Mouse (Mus musculus) stomach, postnatal 0 days (tissue): Measurements from ENCODE around the gene Trappc3. TPM values are rescaled to one million over a fixed set of nuclear protein-coding genes. Genes with fewer than 3 reads are reported as not detected.

ENCODE experiments used
- ATAC-seq: fragments of 200-750 bp; cut with Nextera tagmentation; 2 replicates; pipeline ENCODE4 v1.8.0; 2017; ENCODE audit not compliant: low FRiP score, low TSS enrichment
- DNase-seq: peaks from one replicate; pipeline ENCODE4 v3.0.0-alpha.2; 2016; ENCODE audit warnings: low spot score
- H3K27ac ChIP-seq: fragments of 300-500 bp; sonication (generic); replicated peaks from 2 replicates; pipeline ENCODE4 v1.5.1; 2014; ENCODE audit warnings: mild to moderate bottlenecking, control low read depth
- H3K27me3 ChIP-seq: fragments of 300-500 bp; sonication (generic); 2 replicates; pipeline ENCODE4 v1.6.1; 2014; ENCODE audit warnings: low read length; ENCODE audit not compliant: control insufficient read depth, insufficient read depth
- H3K36me3 ChIP-seq: fragments of 300-500 bp; sonication (generic); 2 replicates; pipeline ENCODE4 v1.6.1; 2014; ENCODE audit warnings: low read length, mixed read lengths; ENCODE audit not compliant: control insufficient read depth, insufficient read depth
- H3K4me1 ChIP-seq: fragments of 300-500 bp; sonication (generic); replicated peaks from 2 replicates; pipeline ENCODE4 v1.6.1; 2014; ENCODE audit warnings: antibody characterized with exemption; ENCODE audit not compliant: control insufficient read depth, insufficient read depth
- H3K4me2 ChIP-seq: fragments of 300-500 bp; sonication (generic); replicated peaks from 2 replicates; pipeline ENCODE4 v1.6.1; 2014; ENCODE audit warnings: low read depth, mild to moderate bottlenecking, control low read depth, moderate library complexity
- H3K4me3 ChIP-seq: fragments of 300-500 bp; sonication (generic); 2 replicates; pipeline ENCODE4 v1.5.1; 2014; ENCODE audit warnings: low read depth, low read length, control low read depth
- H3K9ac ChIP-seq: fragments of 300-500 bp; sonication (generic); 2 replicates; pipeline ENCODE4 v1.6.1; 2014; ENCODE audit warnings: mild to moderate bottlenecking, low read length, control low read depth, mixed read lengths
- H3K9me3 ChIP-seq: fragments of 300-500 bp; sonication (generic); 2 replicates; pipeline ENCODE4 v1.6.1; 2016; ENCODE audit warnings: low read length; ENCODE audit not compliant: control insufficient read depth
- CTCF ChIP-seq: IDR thresholded peaks from 2 replicates; pipeline ENCODE4 v1.5.1; 2016; ENCODE audit warnings: antibody characterized with exemption, low read depth, mild to moderate bottlenecking, moderate library complexity
- EP300 ChIP-seq: optimal IDR thresholded peaks from 2 replicates; pipeline ENCODE3; 2016; ENCODE audit warnings: antibody characterized with exemption
- WGBS: fragments of 180-500 bp; shearing (Covaris S2); extraction: QIAGEN DNeasy Blood & Tissue Kit; methylation state at CpG from one replicate; pipeline ENCODE4 v1.1.7; 2014; 5-methylcytosine and 5-hydroxymethylcytosine counted together
- polyA plus RNA-seq: library from polyadenylated mRNA; unstranded; fragments of >200 nt; fragmentation: Nextera tagmentation; extraction: Ambion mirVana; gene quantifications from 2 replicates; pipeline ENCODE4 v1.2.1, GENCODE M21; 2015

Gene Trappc3
- polyA plus RNA-seq, 1 experiment from 2014 or later = 80.7 TPM

- H3K4me3 ChIP-seq = no peak overlapping the region
- no peak for DNase-seq
- H3K27ac ChIP-seq = no peak overlapping the region
- H3K9me3 ChIP-seq = no peaks in the 10 kb centered on the region
- WGBS = 81% methylated on average over 10 of the region's 10 CpGs
- H3K36me3 ChIP-seq = peaks cover 42% of the 10 kb centered on the region
- ATAC-seq = no peak
- H3K9ac ChIP-seq = no peak overlapping the region
- H3K27me3 ChIP-seq = no peaks in the 10 kb centered on the region
- H3K4me2 ChIP-seq = no peak overlapping the region
- H3K4me1 ChIP-seq = no peaks in the 10 kb centered on the region; the same call in 1 of the 2 replicates
- TF ChIP-seq EP300 = no peak
- no peak for TF ChIP-seq CTCF
These were observed 26.9 kb upstream of the Trappc3 start for GRCm38 (mm10) chr4:126235191-126235590.

GRCm38 (mm10) chr4:126236467-126237280 lies 25.5 kb upstream of the Trappc3 start:
- WGBS = 48% methylated on average over 58 of the region's 63 CpGs
- TF ChIP-seq EP300 = no peak
- ATAC-seq (peak; percentile 80), DNase-seq (peak; percentile 91)
- H3K9me3 ChIP-seq = no peaks in the 10 kb centered on the region
- peaks cover 45% of the 10 kb centered on the region for H3K36me3 ChIP-seq
- peak overlapping the region; percentile 8; the same call in 1 of the 2 replicates for H3K9ac ChIP-seq
- peak overlapping the region; percentile 45 for H3K4me2 ChIP-seq
- H3K27ac ChIP-seq = no peak overlapping the region; the same call in 1 of the 2 replicates
- peak overlapping the region; percentile 12; the same call in 1 of the 2 replicates for H3K4me3 ChIP-seq
- no peaks in the 10 kb centered on the region; the same call in 1 of the 2 replicates for H3K4me1 ChIP-seq
- H3K27me3 ChIP-seq = no peaks in the 10 kb centered on the region

- Histone ChIP-seq H3K4me3 (no peak overlapping the region), H3K9me3 (no peaks in the 10 kb centered on the region), H3K27ac (peak overlapping the region; percentile 30; the same call in 1 of the 2 replicates), H3K4me1 (no peaks in the 10 kb centered on the region; the same call in 1 of the 2 replicates), H3K27me3 (no peaks in the 10 kb centered on the region), H3K4me2 (no peak overlapping the region), H3K36me3 (peaks cover 47% of the 10 kb centered on the region), H3K9ac (no peak overlapping the region)
- 54% methylated on average over 5 of the region's 5 CpGs for WGBS
- TF ChIP-seq EP300 (no peak), CTCF (peak; percentile 34)
- DNase-seq (no peak), ATAC-seq (0 out of 2 replicates have a peak, but pooled peaks have one; percentile 35)
These were observed 24.3 kb upstream of the Trappc3 start for GRCm38 (mm10) chr4:126237721-126238242.

GRCm38 (mm10) chr4:126239862-126240475 lies 22.2 kb upstream of the Trappc3 start:
- Histone ChIP-seq H3K4me2 (no peak overlapping the region), H3K36me3 (peaks cover 33% of the 10 kb centered on the region), H3K4me1 (no peaks in the 10 kb centered on the region; the same call in 1 of the 2 replicates), H3K9ac (no peak overlapping the region), H3K4me3 (no peak overlapping the region), H3K9me3 (no peaks in the 10 kb centered on the region), H3K27ac (no peak overlapping the region), H3K27me3 (no peaks in the 10 kb centered on the region)
- no peak for DNase-seq
- WGBS = 90% methylated on average over 13 of the region's 13 CpGs
- ATAC-seq = no peak
- TF ChIP-seq CTCF (no peak), EP300 (no peak)

- no peak for TF ChIP-seq CTCF
- TF ChIP-seq EP300 = no peak
- Histone ChIP-seq H3K9ac (no peak overlapping the region), H3K27ac (no peak overlapping the region), H3K4me1 (no peaks in the 10 kb centered on the region; the same call in 1 of the 2 replicates), H3K4me3 (no peak overlapping the region), H3K9me3 (no peaks in the 10 kb centered on the region), H3K4me2 (no peak overlapping the region), H3K36me3 (peaks cover 21% of the 10 kb centered on the region), H3K27me3 (no peaks in the 10 kb centered on the region)
- DNase-seq (no peak), ATAC-seq (no peak)
- WGBS = 53% methylated on average over 9 of the region's 9 CpGs
These were observed 20.2 kb upstream of the Trappc3 start for GRCm38 (mm10) chr4:126241956-126242355.

- TF ChIP-seq CTCF (no peak), EP300 (no peak)
- no peak for ATAC-seq
- no peak overlapping the region for H3K4me2 ChIP-seq
- no peaks in the 10 kb centered on the region for H3K27me3 ChIP-seq
- no peak overlapping the region for H3K4me3 ChIP-seq
- H3K9me3 ChIP-seq = no peaks in the 10 kb centered on the region
- peaks cover 21% of the 10 kb centered on the region for H3K36me3 ChIP-seq
- 78% methylated on average over 6 of the region's 6 CpGs for WGBS
- H3K9ac ChIP-seq = no peak overlapping the region
- DNase-seq = no peak
- no peak overlapping the region for H3K27ac ChIP-seq
- no peaks in the 10 kb centered on the region; the same call in 1 of the 2 replicates for H3K4me1 ChIP-seq
These were observed 19.6 kb upstream of the Trappc3 start for GRCm38 (mm10) chr4:126242510-126242909.
